Mouse (Mus musculus): ENCODE results near the gene Fbxw4. TPM values are rescaled to one million over a fixed set of nuclear protein-coding genes. Genes with fewer than 3 reads are reported as not detected.
"Not testable (repeated sequence)": the region's sequence is repeated elsewhere in the genome, so short reads cannot be mapped to it uniquely, and the experiment has no call there.

The Fbxw4 gene
- total RNA-seq, 2 experiments from 2014 or later = 18.9 to 19.8 TPM

GRCm38 (mm10) chr19:45658556-45659268 is 1.4 kb downstream of the Fbxw4 start:
- intact Hi-C loops (cut with DNase I; ENCODE audit: low total_unique reads) = no loop called here
- no peak for DNase-seq

- intact Hi-C loops (cut with DNase I; ENCODE audit: low total_unique reads) = no loop called here
- DNase-seq = no peak
Observed at GRCm38 (mm10) chr19:45657828-45658227, 2.3 kb downstream of the Fbxw4 start.

- DNase-seq = no peak
- intact Hi-C loops (cut with DNase I; ENCODE audit: low total_unique reads) = no loop called here
Observed at GRCm38 (mm10) chr19:45656810-45657595, 3.1 kb downstream of the Fbxw4 start.

GRCm38 (mm10) chr19:45655870-45656269 is 4.2 kb downstream of the Fbxw4 start:
- intact Hi-C loops (cut with DNase I; ENCODE audit: low total_unique reads) = no loop called here
- DNase-seq = no peak

GRCm38 (mm10) chr19:45653986-45654385 is 6.1 kb downstream of the Fbxw4 start:
- no peak for DNase-seq
- intact Hi-C loops (cut with DNase I; ENCODE audit: low total_unique reads) = no loop called here

- peak; percentile 56 for DNase-seq
- intact Hi-C loops (cut with DNase I; ENCODE audit: low total_unique reads) = no loop called here
Observed at GRCm38 (mm10) chr19:45652286-45652988, 7.7 kb downstream of the Fbxw4 start.

- no peak for DNase-seq
- intact Hi-C loops (cut with DNase I; ENCODE audit: low total_unique reads) = no loop called here
Observed at GRCm38 (mm10) chr19:45651524-45651923, 8.6 kb downstream of the Fbxw4 start.

GRCm38 (mm10) chr19:45649776-45650175 is 10.3 kb downstream of the Fbxw4 start:
- no peak for DNase-seq
- intact Hi-C loops (cut with DNase I; ENCODE audit: low total_unique reads) = no loop called here

- DNase-seq; intact Hi-C loops (cut with DNase I; ENCODE audit: low total_unique reads): not testable (repeated sequence)
Observed at GRCm38 (mm10) chr19:45648469-45648868, 11.6 kb downstream of the Fbxw4 start.

- no peak for DNase-seq
- intact Hi-C loops (cut with DNase I; ENCODE audit: low total_unique reads) = no loop called here
Observed at GRCm38 (mm10) chr19:45646866-45647265, 13.2 kb downstream of the Fbxw4 start.

GRCm38 (mm10) chr19:45640691-45641090 is 19.4 kb downstream of the Fbxw4 start:
- intact Hi-C loops (cut with DNase I; ENCODE audit: low total_unique reads) = no loop called here
- no peak for DNase-seq

- intact Hi-C loops (cut with DNase I; ENCODE audit: low total_unique reads) = no loop called here
- DNase-seq = no peak
Observed at GRCm38 (mm10) chr19:45635960-45636359, 24.2 kb downstream of the Fbxw4 start.

- no peak for DNase-seq
- intact Hi-C loops (cut with DNase I; ENCODE audit: low total_unique reads) = no loop called here
Observed at GRCm38 (mm10) chr19:45631584-45631983, 28.5 kb downstream of the Fbxw4 start.

- no peak for DNase-seq
- intact Hi-C loops (cut with DNase I; ENCODE audit: low total_unique reads) = no loop called here
Observed at GRCm38 (mm10) chr19:45630953-45631352, 29.2 kb downstream of the Fbxw4 start.

GRCm38 (mm10) chr19:45629219-45629618 is 30.9 kb downstream of the Fbxw4 start:
- no peak for DNase-seq
- intact Hi-C loops (cut with DNase I; ENCODE audit: low total_unique reads) = no loop called here

GRCm38 (mm10) chr19:45628649-45629048 is 31.5 kb downstream of the Fbxw4 start:
- intact Hi-C loops (cut with DNase I; ENCODE audit: low total_unique reads) = no loop called here
- DNase-seq = no peak

- intact Hi-C loops (cut with DNase I; ENCODE audit: low total_unique reads) = no loop called here
- no peak for DNase-seq
Observed at GRCm38 (mm10) chr19:45627036-45627435, 33.1 kb downstream of the Fbxw4 start.

GRCm38 (mm10) chr19:45623710-45624109 is 36.4 kb downstream of the Fbxw4 start:
- no peak for DNase-seq
- intact Hi-C loops (cut with DNase I; ENCODE audit: low total_unique reads) = no loop called here

- DNase-seq = no peak
- intact Hi-C loops (cut with DNase I; ENCODE audit: low total_unique reads) = no loop called here
Observed at GRCm38 (mm10) chr19:45622144-45622543, 38.0 kb downstream of the Fbxw4 start.

GRCm38 (mm10) chr19:45621061-45621460 is 39.1 kb downstream of the Fbxw4 start:
- DNase-seq = no peak
- intact Hi-C loops (cut with DNase I; ENCODE audit: low total_unique reads) = no loop called here
